Mouse (Mus musculus) ovary, adult 2 months (tissue): ENCODE data around the gene Pdzrn4. TPM values are rescaled to one million over a fixed set of nuclear protein-coding genes. Genes with fewer than 3 reads are reported as not detected.

Experiments used
- polyA plus RNA-seq: library from polyadenylated mRNA; depleted of rRNA; stranded (reverse); fragments of >200 nt; gene quantifications from 2 replicates; pipeline ENCODE4 v1.2.3, GENCODE M21; 2012; rRNA removed

Gene Pdzrn4
- polyA plus RNA-seq = 1.0 and 4.5 TPM in 2 replicates

GRCm38 (mm10) chr15:92396770-92397608 is at the start of gene Pdzrn4:
Pdzrn4 (plus strand) TSS chr15:92396881.

